Mouse (Mus musculus) urinary bladder, adult 18-20 months (tissue): ENCODE measurements around the gene Ppp6r2.

Source experiments
- DNase-seq, 2 experiments: peaks; one replicate each; pipeline ENCODE4 v3.0.0; 2022; ENCODE audit warnings: low spot score in 2 of 2, mixed read lengths in 2 of 2

Gene Ppp6r2

GRCm38 (mm10) chr15:89308406-89309139 is 97.2 kb downstream of the Ppp6r2 start:
- no peak for DNase-seq

- no peak for DNase-seq
Observed at GRCm38 (mm10) chr15:89309962-89310498, 98.7 kb downstream of the Ppp6r2 start.

- DNase-seq: no peak
Observed at GRCm38 (mm10) chr15:89313359-89313758, 102.0 kb downstream of the Ppp6r2 start.

GRCm38 (mm10) chr15:89314107-89314506 is 102.8 kb downstream of the Ppp6r2 start:
- DNase-seq: no peak

GRCm38 (mm10) chr15:89314511-89315189 is 103.3 kb downstream of the Ppp6r2 start:
- DNase-seq: peak in 1 of 2 experiments; percentile 23

DNA sequence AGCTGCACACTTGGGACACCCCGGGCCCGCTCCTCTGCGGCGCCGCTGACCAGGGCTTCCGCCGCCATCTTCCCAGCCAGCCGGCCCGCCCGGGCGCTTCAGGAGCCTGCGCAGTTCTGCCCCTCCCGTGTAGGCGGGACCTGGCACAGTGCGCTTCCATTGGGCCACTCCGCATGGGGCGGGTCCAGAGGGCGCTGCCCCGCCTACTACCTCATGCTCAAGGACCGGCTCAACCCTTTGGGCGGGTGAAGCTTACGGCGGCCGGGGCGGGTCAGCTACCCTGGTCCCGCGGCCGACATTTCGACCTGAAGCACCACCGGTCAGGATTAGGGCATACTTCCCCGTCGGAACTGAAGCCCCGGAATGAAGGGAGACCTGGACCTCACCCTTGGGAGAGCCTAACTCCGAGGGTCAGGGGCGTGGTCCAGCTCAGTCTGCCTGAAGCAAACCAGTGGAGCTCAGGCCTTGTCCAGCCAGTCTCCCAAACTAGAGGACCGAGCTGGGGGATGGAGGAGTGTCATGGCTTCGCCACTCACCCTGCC is 103.9 kb downstream of the Ppp6r2 start, which contains the start of gene Sbf1:
TSS of gene Sbf1 (minus strand) at position 122 of the 542 bp plus-strand sequence.
- peak; percentile 97 to 98 for DNase-seq

- no peak for DNase-seq
Observed at GRCm38 (mm10) chr15:89316146-89316545, 104.8 kb downstream of the Ppp6r2 start.

GRCm38 (mm10) chr15:89321264-89321663 is 109.9 kb downstream of the Ppp6r2 start:
- DNase-seq: no peak

- no peak for DNase-seq
Observed at GRCm38 (mm10) chr15:89322670-89323522, 111.5 kb downstream of the Ppp6r2 start, which contains the start of gene Adm2. Adm2 (plus strand) TSS chr15:89322720.

DNA sequence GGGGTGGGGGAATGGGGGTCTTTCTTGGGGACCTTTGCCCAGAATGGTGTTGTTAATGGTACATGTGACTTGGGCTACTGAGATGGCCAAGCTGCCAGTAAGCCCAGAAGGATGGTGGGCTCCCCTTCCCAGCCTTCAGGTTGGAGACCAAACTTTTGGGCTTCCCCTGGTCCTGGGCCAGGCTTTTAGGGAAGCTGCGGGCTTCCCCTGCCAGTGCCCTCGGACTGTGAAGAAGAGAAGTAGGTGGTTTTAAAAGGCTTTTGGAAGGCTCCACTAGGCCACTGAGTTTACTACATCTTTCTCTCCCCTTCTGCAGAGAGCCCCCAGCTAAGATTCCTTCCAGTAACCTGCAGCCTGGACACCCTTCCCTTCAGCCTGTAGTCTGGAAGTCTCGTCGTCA is 112.3 kb downstream of the Ppp6r2 start:
- DNase-seq: no peak

DNA sequence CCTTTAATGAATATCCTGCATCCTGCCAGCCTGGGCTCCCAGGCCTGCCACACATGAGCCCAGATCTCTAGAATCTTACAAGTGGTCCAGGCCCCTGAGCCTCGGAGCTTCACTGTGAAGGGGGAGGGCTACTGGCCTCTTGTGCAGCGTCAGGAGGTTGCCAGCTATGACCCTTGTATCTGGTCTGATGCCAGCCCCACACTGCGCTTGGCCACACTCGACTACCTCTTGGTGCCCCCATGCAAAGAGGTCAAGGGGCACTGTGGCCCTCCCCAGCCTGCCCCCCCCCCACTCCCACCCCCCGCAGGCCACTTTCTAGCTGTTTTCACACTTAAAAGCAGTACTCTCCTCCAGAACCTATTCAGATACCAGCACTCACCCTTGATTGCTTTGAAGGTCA is 115.1 kb downstream of the Ppp6r2 start:
- DNase-seq: no peak

- no peak for DNase-seq
Observed at GRCm38 (mm10) chr15:89334271-89334670, 122.9 kb downstream of the Ppp6r2 start, which contains the start of gene Miox. Miox (plus strand) TSS chr15:89334398.

GRCm38 (mm10) chr15:89334774-89335537 is 123.6 kb downstream of the Ppp6r2 start:
- DNase-seq: no peak

- DNase-seq: no peak
Observed at GRCm38 (mm10) chr15:89336422-89336821, 125.1 kb downstream of the Ppp6r2 start.
